Mouse (Mus musculus) E14TG2a.4 (cell line): Measurements from ENCODE around the gene Piwil1.

Experiments used
- H3K27me3 ChIP-seq: 2 replicates; pipeline ENCODE4 v1.6.1; 2014; ENCODE audit warnings: low read length, control low read depth; ENCODE audit not compliant: insufficient read depth
- H3K36me3 ChIP-seq: 2 replicates; pipeline ENCODE4 v1.6.1; 2014; ENCODE audit warnings: low read length, control low read depth; ENCODE audit not compliant: insufficient read depth
- H3K4me1 ChIP-seq: replicated peaks from 2 replicates; pipeline ENCODE4 v1.6.1; 2014; ENCODE audit warnings: low read depth, low read length, control low read depth
- H3K4me3 ChIP-seq: replicated peaks from 2 replicates; pipeline ENCODE4 v1.5.1; 2014; ENCODE audit warnings: mild to moderate bottlenecking, low read length
- H3K9me3 ChIP-seq: 2 replicates; pipeline ENCODE4 v1.6.1; 2014; ENCODE audit warnings: low read length, control low read depth
- CTCF ChIP-seq: conservative IDR thresholded peaks from 2 replicates; pipeline ENCODE4 v1.5.1; 2014; ENCODE audit warnings: low read length
- NANOG ChIP-seq: IDR thresholded peaks from 2 replicates; pipeline ENCODE4 v1.6.1; 2014; ENCODE audit warnings: borderline replicate concordance, low read length, mixed read lengths
- POU5F1 ChIP-seq: IDR thresholded peaks from 2 replicates; pipeline ENCODE4 v1.6.1; 2014; ENCODE audit warnings: low read length, borderline replicate concordance

The Piwil1 gene

GRCm38 (mm10) chr5:128746261-128746660, 43.9 kb downstream of the Piwil1 start:
- peaks cover 11% of the 10 kb centered on the region for H3K4me1 ChIP-seq
- H3K9me3 ChIP-seq = no peaks in the 10 kb centered on the region
- H3K27me3 ChIP-seq = peaks cover 40% of the 10 kb centered on the region
- no peaks in the 10 kb centered on the region for H3K36me3 ChIP-seq
- H3K4me3 ChIP-seq = peak overlapping the region; percentile 57; the same call in 1 of the 2 replicates
- no peak for TF ChIP-seq NANOG
- TF ChIP-seq POU5F1 = no peak
- no peak for TF ChIP-seq CTCF

DNA sequence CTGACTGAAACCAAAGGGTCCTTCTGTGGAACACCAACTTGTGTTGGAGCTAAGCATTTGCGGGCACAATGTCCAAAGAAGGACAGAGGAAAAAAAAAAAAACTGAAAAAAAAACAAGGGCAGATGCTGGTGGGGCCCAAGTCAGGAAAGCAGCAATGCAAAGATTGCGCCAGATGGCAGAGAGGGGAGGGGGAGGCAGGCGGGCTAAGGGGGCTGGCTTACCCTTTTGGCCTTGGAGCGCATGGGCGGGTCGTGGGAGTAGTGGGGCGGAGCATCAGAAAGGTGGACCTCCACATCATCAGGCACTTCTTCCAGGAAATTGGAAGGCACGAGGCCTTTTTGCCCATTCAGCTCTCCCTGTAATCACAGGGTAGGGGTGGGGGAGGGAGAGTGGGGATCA, 58.8 kb downstream of the Piwil1 start:
- Histone ChIP-seq H3K9me3 (no peaks in the 10 kb centered on the region), H3K27me3 (peaks cover 5% of the 10 kb centered on the region), H3K4me1 (peaks cover 34% of the 10 kb centered on the region), H3K4me3 (0 out of 2 replicates have a peak overlapping the region, but pooled peaks have one; percentile 23), H3K36me3 (no peaks in the 10 kb centered on the region)
- TF ChIP-seq NANOG (no peak), POU5F1 (no peak), CTCF (no peak)

DNA sequence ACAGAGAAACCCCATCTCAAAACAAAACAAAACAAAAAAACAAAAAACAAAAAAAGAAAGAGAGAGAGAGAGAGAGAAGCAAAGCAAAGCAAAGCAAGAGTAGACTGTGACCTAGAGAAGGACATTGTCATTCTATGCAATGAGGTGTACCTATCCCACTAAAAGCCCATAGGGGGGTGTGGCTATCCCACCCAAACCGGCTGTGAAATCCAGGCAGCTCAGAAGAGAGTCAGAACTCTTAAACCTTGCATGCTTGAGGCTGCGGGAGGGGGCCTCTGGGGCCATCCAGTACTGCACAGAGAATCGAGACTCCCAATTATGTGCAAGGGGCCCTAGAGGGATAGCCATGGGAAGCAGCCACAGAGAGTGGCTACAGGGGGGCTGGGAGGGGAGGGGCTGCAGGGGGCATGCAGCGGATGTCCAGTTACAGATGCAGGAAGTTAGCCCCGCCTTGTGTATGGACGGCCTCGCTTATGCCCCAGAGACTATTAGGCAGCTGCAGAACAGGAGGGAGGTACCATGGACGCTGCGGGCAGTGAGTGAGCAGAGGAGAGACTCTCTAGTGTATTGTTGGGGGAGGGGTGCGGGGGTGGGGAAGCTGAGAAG, 66.8 kb downstream of the Piwil1 start:
- no peaks in the 10 kb centered on the region for H3K36me3 ChIP-seq
- H3K27me3 ChIP-seq = no peaks in the 10 kb centered on the region
- peak overlapping the region; percentile 43 for H3K4me3 ChIP-seq
- peaks cover 14% of the 10 kb centered on the region for H3K9me3 ChIP-seq
- peaks cover 20% of the 10 kb centered on the region for H3K4me1 ChIP-seq
- TF ChIP-seq POU5F1 = no peak
- TF ChIP-seq NANOG = no peak
- no peak for TF ChIP-seq CTCF

- Histone ChIP-seq H3K27me3 (peaks cover 14% of the 10 kb centered on the region), H3K9me3 (peaks cover 14% of the 10 kb centered on the region), H3K36me3 (no peaks in the 10 kb centered on the region), H3K4me3 (no peak overlapping the region), H3K4me1 (0 out of 2 replicates have a peak, but pooled peaks cover 2% of the 10 kb centered on the region)
- TF ChIP-seq POU5F1 (no peak), NANOG (no peak), CTCF (peak; percentile 75)
These were observed 74.1 kb downstream of the Piwil1 start for GRCm38 (mm10) chr5:128776386-128776785.

- Histone ChIP-seq H3K36me3 (no peaks in the 10 kb centered on the region), H3K4me1 (peaks cover 31% of the 10 kb centered on the region), H3K4me3 (peak overlapping the region; percentile 72), H3K27me3 (peaks cover 40% of the 10 kb centered on the region), H3K9me3 (no peaks in the 10 kb centered on the region)
- TF ChIP-seq CTCF = no peak
- no peak for TF ChIP-seq NANOG
- no peak for TF ChIP-seq POU5F1
These were observed 79.3 kb downstream of the Piwil1 start for GRCm38 (mm10) chr5:128781621-128782020.

GRCm38 (mm10) chr5:128800592-128800991, 98.3 kb downstream of the Piwil1 start:
- TF ChIP-seq CTCF (no peak), NANOG (no peak), POU5F1 (no peak)
- Histone ChIP-seq H3K9me3 (peaks cover 3% of the 10 kb centered on the region; the same call in 1 of the 2 replicates), H3K27me3 (peaks cover 2% of the 10 kb centered on the region; the same call in 1 of the 2 replicates), H3K4me3 (no peak overlapping the region), H3K36me3 (no peaks in the 10 kb centered on the region), H3K4me1 (no peaks in the 10 kb centered on the region)
